Mouse (Mus musculus): Measurements from ENCODE around the gene Esrrg.

- TF ChIP-seq CTCF (conservative IDR thresholded peaks at IDR 0.05 in 1 of 2, IDR thresholded peaks at IDR 0.05 in 1 of 2; ENCODE audit: low read depth in 2 of 2, low read length in 2 of 2) (no peak), ZNF384 (IDR thresholded peaks at IDR 0.05; ENCODE audit: low read depth, low read length) (no peak), JUND (conservative IDR thresholded peaks at IDR 0.05; ENCODE audit: low read depth, low read length) (no peak), EP300 (IDR thresholded peaks at IDR 0.05; ENCODE audit: low read length) (no peak), MAZ (IDR thresholded peaks at IDR 0.05; ENCODE audit: low read depth, low read length) (no peak), MAX (IDR thresholded peaks at IDR 0.05; ENCODE audit: low read length) (no peak), NRF1 (IDR thresholded peaks at IDR 0.05; ENCODE audit: low read depth, low read length) (no peak), POLR2A (IDR thresholded peaks at IDR 0.05; ENCODE audit: low read depth, low read length) (no peak), ZC3H11A (IDR thresholded peaks at IDR 0.05; ENCODE audit: low read depth, low read length) (no peak), KAT2A (IDR thresholded peaks at IDR 0.05; ENCODE audit: insufficient replicate concordance, low read length) (no peak), SMC3 (IDR thresholded peaks at IDR 0.05; ENCODE audit: low read depth, low read length) (no peak)
Observed at GRCm38 (mm10) chr1:187826869-187827268, 218.3 kb downstream of the Esrrg start.
